Mouse (Mus musculus) brown adipose tissue, adult 24 weeks (tissue): ENCODE data around the gene Eri3. TPM values are rescaled to one million over a fixed set of nuclear protein-coding genes. Genes with fewer than 3 reads are reported as not detected.

Experiments used
- H3K27ac ChIP-seq: fragments of 200-500 bp; replicated peaks from 2 replicates; pipeline ENCODE4 v1.5.1; 2012; ENCODE audit warnings: low read depth, mild to moderate bottlenecking, low read length
- H3K4me1 ChIP-seq: fragments of 200-500 bp; 2 replicates; pipeline ENCODE4 v1.6.1; 2012; ENCODE audit warnings: low read length, mixed read lengths; ENCODE audit not compliant: control insufficient read depth, insufficient read depth, insufficient read length
- H3K4me3 ChIP-seq: fragments of 200-500 bp; 2 replicates; pipeline ENCODE4 v1.5.1; 2012; ENCODE audit warnings: low read depth, mild to moderate bottlenecking, low read length, moderate library complexity; ENCODE audit not compliant: insufficient read depth
- polyA plus RNA-seq: library from polyadenylated mRNA; stranded (reverse); fragments of >200 nt; gene quantifications from 2 replicates; pipeline ENCODE4 v1.2.4, GENCODE M21; 2012; ENCODE audit not compliant: missing spikeins, insufficient read depth, insufficient read length

Eri3 gene
- polyA plus RNA-seq, 1 experiment = 36.3 TPM

GRCm38 (mm10) chr4:117628464-117628863, 78.3 kb downstream of the Eri3 start:
- no peaks in the 10 kb centered on the region for H3K4me1 ChIP-seq

DNA sequence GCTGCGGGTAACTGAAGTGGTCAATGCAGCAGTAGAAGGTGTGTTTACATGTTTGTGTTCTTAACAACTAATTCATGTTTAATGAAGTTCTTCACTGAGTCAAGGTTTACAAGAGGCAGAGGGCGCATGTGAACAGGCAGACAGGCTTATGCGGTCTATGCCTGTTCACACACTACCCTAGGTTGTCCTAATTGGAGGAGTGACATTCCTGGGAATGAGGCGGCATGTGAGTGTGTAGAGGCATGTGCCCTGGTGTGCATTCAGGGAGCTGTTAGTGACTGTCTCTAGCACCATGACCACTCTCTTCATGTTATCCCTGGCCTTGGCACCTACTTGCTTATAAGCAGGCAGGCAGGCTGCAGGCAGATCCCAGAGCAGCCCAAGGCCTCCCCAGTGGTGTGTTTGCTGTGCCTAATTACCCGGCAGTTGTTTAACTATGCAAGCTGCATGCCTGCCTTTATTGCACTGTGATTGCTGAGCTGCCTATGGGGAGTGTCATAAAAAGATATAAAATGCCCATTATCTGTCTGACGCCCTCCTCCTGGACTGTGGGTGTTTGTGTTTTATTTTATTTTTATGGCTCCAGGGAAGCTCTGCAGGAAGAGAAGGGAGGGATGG, 80.0 kb downstream of the Eri3 start:
- Histone ChIP-seq H3K4me3 (no peak overlapping the region), H3K4me1 (no peaks in the 10 kb centered on the region), H3K27ac (no peak overlapping the region)

More at GRCm38 (mm10) chr4:117628464-117628863, 78.3 kb downstream of the Eri3 start:
- Histone ChIP-seq H3K4me3 (no peak overlapping the region), H3K27ac (no peak overlapping the region)

- Histone ChIP-seq H3K4me3 (no peak overlapping the region), H3K27ac (no peak overlapping the region), H3K4me1 (no peaks in the 10 kb centered on the region)
These were observed 83.4 kb downstream of the Eri3 start for GRCm38 (mm10) chr4:117633527-117633926.

GRCm38 (mm10) chr4:117634642-117635041, 84.5 kb downstream of the Eri3 start:
- no peak overlapping the region for H3K27ac ChIP-seq
- no peak overlapping the region for H3K4me3 ChIP-seq

DNA sequence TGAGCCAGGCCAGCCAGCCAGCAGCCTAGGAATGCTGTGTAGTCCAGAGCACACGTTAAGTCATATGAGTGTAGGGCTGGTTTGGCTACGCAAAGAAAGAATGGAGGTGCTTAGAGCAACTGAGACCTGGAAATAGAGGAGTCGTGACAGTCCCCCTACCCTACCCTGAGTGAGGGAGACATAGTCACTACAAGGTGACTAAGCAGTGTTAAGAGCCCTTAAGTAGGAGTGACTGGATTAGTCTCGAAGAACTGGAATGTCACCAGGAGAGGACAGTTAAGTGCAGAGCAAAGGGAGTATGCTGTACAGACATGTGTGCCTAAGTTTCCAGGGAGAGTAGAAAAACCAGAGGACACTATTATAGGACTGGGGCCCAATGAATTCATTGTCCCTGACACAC, 86.0 kb downstream of the Eri3 start:
- Histone ChIP-seq H3K27ac (no peak overlapping the region), H3K4me1 (no peaks in the 10 kb centered on the region), H3K4me3 (no peak overlapping the region)

More at GRCm38 (mm10) chr4:117634642-117635041, 84.5 kb downstream of the Eri3 start:
- no peaks in the 10 kb centered on the region for H3K4me1 ChIP-seq

DNA sequence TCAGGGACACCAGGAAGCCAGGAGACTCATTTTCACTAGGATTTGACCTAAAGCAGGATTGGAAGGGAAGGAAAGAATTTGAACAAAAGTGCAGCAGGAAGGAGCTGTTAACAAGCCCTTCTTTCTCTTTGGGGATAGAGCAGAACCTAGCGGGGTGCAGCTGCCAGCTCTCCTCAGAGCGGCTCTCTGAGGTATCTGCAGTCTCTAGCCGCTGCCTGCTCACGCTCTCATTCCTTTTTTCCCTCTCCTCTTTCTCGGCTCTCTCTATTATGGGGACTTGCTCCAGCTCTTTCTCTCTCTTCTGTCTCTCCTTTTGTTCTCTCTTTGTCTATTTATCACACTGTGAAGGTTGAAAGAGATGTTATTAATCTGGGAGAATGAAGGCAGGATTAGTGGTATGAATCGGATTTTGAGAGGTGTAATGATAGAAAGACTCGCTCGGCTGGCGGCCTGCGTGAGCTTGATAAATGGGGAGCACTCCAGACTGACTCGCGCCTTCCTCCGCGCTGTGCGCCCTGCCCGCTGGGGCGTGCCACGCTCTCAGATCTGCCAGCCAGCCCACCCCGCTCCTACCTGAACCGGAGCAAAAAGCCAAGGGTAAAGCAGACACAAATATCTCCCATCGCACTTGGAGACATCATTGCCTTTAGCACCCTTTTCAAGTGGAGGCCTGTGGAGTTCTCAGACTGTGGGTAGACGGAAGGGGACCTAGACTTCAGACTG, 86.9 kb downstream of the Eri3 start:
- Histone ChIP-seq H3K27ac (no peak overlapping the region), H3K4me1 (no peaks in the 10 kb centered on the region), H3K4me3 (no peak overlapping the region)

GRCm38 (mm10) chr4:117640925-117641703, 90.9 kb downstream of the Eri3 start:
- Histone ChIP-seq H3K4me3 (no peak overlapping the region), H3K27ac (no peak overlapping the region), H3K4me1 (no peaks in the 10 kb centered on the region)

- Histone ChIP-seq H3K27ac (no peak overlapping the region), H3K4me3 (no peak overlapping the region), H3K4me1 (no peaks in the 10 kb centered on the region)
These were observed 91.6 kb downstream of the Eri3 start for GRCm38 (mm10) chr4:117641804-117642203.

DNA sequence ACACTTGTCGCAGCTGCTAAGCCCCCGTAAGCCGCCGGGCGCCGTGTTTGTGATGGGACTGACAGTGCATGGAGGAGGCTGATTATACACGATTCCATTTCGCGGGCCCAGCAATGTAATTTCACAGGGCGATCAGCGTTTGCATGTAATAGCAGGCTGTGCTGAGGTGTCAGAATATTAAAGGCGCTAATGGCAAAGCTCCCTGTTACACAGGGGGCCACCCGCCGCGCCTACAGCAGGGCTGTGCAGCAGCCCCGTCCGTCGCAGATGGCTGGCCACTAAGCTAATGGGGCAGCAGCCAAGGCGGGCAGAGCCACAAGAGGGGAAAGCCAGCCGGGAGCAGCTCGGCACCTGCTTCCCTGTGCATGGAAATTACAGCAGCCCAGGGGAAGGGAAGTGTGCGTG, 94.9 kb downstream of the Eri3 start:
- Histone ChIP-seq H3K27ac (no peak overlapping the region), H3K4me1 (no peaks in the 10 kb centered on the region), H3K4me3 (no peak overlapping the region)

GRCm38 (mm10) chr4:117645859-117646258, 95.7 kb downstream of the Eri3 start:
- Histone ChIP-seq H3K4me1 (no peaks in the 10 kb centered on the region), H3K27ac (no peak overlapping the region)

DNA sequence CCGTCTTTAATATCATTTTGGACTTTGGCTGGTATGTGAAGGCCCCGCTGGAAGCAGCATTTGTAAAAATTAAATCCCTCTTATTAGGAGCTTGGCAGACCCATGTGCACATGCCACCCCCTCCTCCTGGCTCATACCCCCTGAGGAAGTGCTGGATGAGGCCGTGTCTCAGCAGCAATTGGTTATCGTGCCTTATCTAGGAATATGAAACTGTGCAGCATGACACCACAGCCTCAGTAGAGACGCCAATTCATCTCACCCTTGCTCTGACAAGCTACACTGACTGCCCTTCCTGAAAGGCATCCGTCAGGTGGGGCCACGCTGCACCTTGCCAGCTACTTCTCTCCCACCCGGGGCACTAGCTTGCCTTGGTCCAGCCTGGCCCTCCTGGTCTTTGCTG, 96.3 kb downstream of the Eri3 start:
- no peaks in the 10 kb centered on the region for H3K4me1 ChIP-seq
- no peak overlapping the region for H3K27ac ChIP-seq
- H3K4me3 ChIP-seq = no peak overlapping the region

More at GRCm38 (mm10) chr4:117645859-117646258, 95.7 kb downstream of the Eri3 start:
- H3K4me3 ChIP-seq = no peak overlapping the region

- Histone ChIP-seq H3K27ac (no peak overlapping the region), H3K4me3 (no peak overlapping the region)
These were observed 97.0 kb downstream of the Eri3 start for GRCm38 (mm10) chr4:117646926-117647755.

GRCm38 (mm10) chr4:117651626-117652101, 101.5 kb downstream of the Eri3 start:
- no peak overlapping the region for H3K27ac ChIP-seq
- no peak overlapping the region for H3K4me3 ChIP-seq
- no peaks in the 10 kb centered on the region for H3K4me1 ChIP-seq

More at GRCm38 (mm10) chr4:117646926-117647755, 97.0 kb downstream of the Eri3 start:
- no peaks in the 10 kb centered on the region for H3K4me1 ChIP-seq

GRCm38 (mm10) chr4:117652727-117653126, 102.6 kb downstream of the Eri3 start:
- Histone ChIP-seq H3K4me3 (no peak overlapping the region), H3K27ac (no peak overlapping the region), H3K4me1 (no peaks in the 10 kb centered on the region)
